Mouse (Mus musculus) midbrain, embryonic 14.5 days (tissue): ENCODE data around the gene Ifi27. TPM values are rescaled to one million over a fixed set of nuclear protein-coding genes. Genes with fewer than 3 reads are reported as not detected.
A peak's percentile ranks its signal among the peaks of the same experiment; 100 is the strongest.

Experiments used
- ATAC-seq: fragments of 200-750 bp; cut with Nextera tagmentation; 2 replicates; pipeline ENCODE4 v1.8.0; 2017; ENCODE audit warnings: moderate number of reproducible peaks, moderate library complexity; ENCODE audit not compliant: low FRiP score, low TSS enrichment
- DNase-seq: peaks from one replicate; pipeline ENCODE4 v3.0.0-alpha.2; 2015
- H3K27ac ChIP-seq: fragments of 300-500 bp; sonication (generic); replicated peaks from 2 replicates; pipeline ENCODE4 v1.5.1; 2014; ENCODE audit warnings: mild to moderate bottlenecking, low read depth, low read length, moderate library complexity
- H3K27me3 ChIP-seq: fragments of 300-500 bp; sonication (generic); 2 replicates; pipeline ENCODE4 v1.6.1; 2014; ENCODE audit warnings: low read length, control low read depth, mixed read lengths; ENCODE audit not compliant: control insufficient read depth, insufficient read depth
- H3K36me3 ChIP-seq: fragments of 300-500 bp; sonication (generic); 2 replicates; pipeline ENCODE4 v1.6.1; 2014; ENCODE audit warnings: low read length, control low read depth; ENCODE audit not compliant: control insufficient read depth, insufficient read depth
- H3K4me1 ChIP-seq: fragments of 300-500 bp; sonication (generic); 2 replicates; pipeline ENCODE4 v1.6.1; 2014; ENCODE audit warnings: mild to moderate bottlenecking, antibody characterized with exemption, low read length, control low read depth; ENCODE audit not compliant: control insufficient read depth, insufficient read depth
- H3K4me2 ChIP-seq: fragments of 300-500 bp; sonication (generic); 2 replicates; pipeline ENCODE4 v1.6.1; 2014; ENCODE audit warnings: mild to moderate bottlenecking, low read length, moderate library complexity
- H3K4me3 ChIP-seq: fragments of 300-500 bp; sonication (generic); replicated peaks from 2 replicates; pipeline ENCODE4 v1.5.1; 2014; ENCODE audit warnings: low read depth, low read length
- H3K9ac ChIP-seq: fragments of 300-500 bp; sonication (generic); replicated peaks from 2 replicates; pipeline ENCODE4 v1.6.1; 2014; ENCODE audit warnings: mild to moderate bottlenecking, low read length, moderate library complexity
- H3K9me3 ChIP-seq: fragments of 300-500 bp; sonication (generic); 2 replicates; pipeline ENCODE4 v1.6.1; 2016; ENCODE audit warnings: low read length, control low read depth, mixed read lengths; ENCODE audit not compliant: control insufficient read depth
- WGBS: fragments of 180-500 bp; shearing (Covaris S2); extraction: QIAGEN DNeasy Blood & Tissue Kit; methylation state at CpG from one replicate; pipeline ENCODE4 v1.1.7; 2014; 5-methylcytosine and 5-hydroxymethylcytosine counted together
- polyA plus RNA-seq: library from polyadenylated mRNA; unstranded; fragments of >200 nt; fragmentation: Nextera tagmentation; extraction: Ambion mirVana; gene quantifications from 2 replicates; pipeline ENCODE4 v1.2.1, GENCODE M21; 2014

Ifi27 gene
- polyA plus RNA-seq, 1 experiment from 2014 or later, result 9.4 TPM

GRCm38 (mm10) chr12:103404131-103404530, 29.9 kb upstream of the Ifi27 start:
- Histone ChIP-seq H3K9ac (no peak overlapping the region), H3K27me3 (no peaks in the 10 kb centered on the region), H3K4me2 (no peak overlapping the region), H3K36me3 (peaks cover 69% of the 10 kb centered on the region), H3K27ac (no peak overlapping the region), H3K4me1 (no peaks in the 10 kb centered on the region), H3K4me3 (no peak overlapping the region), H3K9me3 (no peaks in the 10 kb centered on the region)
- 88% methylated on average over 18 of the region's 18 CpGs for WGBS
- ATAC-seq, result no peak
- DNase-seq, result no peak

- Histone ChIP-seq H3K4me2 (no peak within 1 kb of the TSS), H3K4me1 (no peaks in the 10 kb centered on the region), H3K4me3 (no peak within 1 kb of the TSS), H3K36me3 (peaks cover 94% of the 10 kb centered on the region), H3K27ac (no peak within 1 kb of the TSS), H3K9me3 (no peaks in the 10 kb centered on the region), H3K9ac (no peak within 1 kb of the TSS), H3K27me3 (no peaks in the 10 kb centered on the region)
- ATAC-seq, result no peak
- 95% methylated on average over 4 of the region's 4 CpGs for WGBS
- DNase-seq, result no peak
Measured at GRCm38 (mm10) chr12:103407720-103408119, 26.3 kb upstream of the Ifi27 start, which contains the start of gene 9330161L09Rik. 9330161L09Rik (minus strand) TSS chr12:103407820.

GRCm38 (mm10) chr12:103408144-103408543, 25.9 kb upstream of the Ifi27 start:
- Histone ChIP-seq H3K4me1 (no peaks in the 10 kb centered on the region), H3K9me3 (no peaks in the 10 kb centered on the region), H3K27ac (no peak overlapping the region), H3K36me3 (peaks cover 94% of the 10 kb centered on the region), H3K4me3 (no peak overlapping the region), H3K9ac (no peak overlapping the region), H3K27me3 (no peaks in the 10 kb centered on the region), H3K4me2 (no peak overlapping the region)
- no peak for DNase-seq
- WGBS, result 98% methylated on average over 10 of the region's 10 CpGs
- ATAC-seq, result no peak

- 11% methylated on average over 33 of the region's 33 CpGs for WGBS
- DNase-seq, result no peak
Measured at GRCm38 (mm10) chr12:103425016-103425728, 8.8 kb upstream of the Ifi27 start.

DNA sequence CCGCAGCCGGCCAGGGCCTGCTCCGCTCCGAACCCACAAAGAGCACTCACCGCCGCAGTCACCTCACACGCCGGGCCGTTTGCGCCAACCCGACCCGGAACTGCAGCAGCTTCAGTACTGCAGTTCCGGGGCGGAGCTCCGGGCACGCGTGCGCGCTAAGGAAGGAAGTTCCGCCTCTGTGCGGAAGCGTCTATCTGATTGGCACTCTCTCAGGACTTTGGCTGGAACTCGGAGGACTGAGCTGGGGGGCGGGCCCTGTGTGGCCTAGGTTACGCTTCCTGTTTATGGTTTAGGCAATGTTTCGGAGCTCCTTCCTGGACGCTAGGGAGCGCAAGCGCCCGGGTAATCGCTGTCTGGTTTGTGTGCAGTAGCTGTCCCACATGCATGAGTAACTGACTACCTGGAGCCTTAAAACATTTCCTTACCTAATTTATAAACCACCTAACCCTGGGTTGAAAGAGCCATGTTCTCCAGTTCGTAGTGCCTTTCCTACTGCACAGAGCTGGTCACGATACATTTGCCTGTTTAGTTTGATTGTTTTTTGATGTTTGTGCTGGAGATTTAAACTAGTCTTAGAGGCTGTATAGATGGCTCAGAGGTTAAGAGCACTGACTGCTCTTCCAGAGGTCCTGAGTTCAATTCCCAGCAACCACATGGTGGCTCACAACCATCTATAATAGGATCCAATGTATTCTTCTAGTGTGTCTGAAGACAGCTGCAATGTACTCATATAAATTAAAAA, 8.1 kb upstream of the Ifi27 start, which contains the start of gene Ddx24:
TSS of gene Ddx24 (minus strand) at position 102 of the 742 bp plus-strand sequence.
- ATAC-seq, result peak; percentile 99
- H3K4me1 ChIP-seq, result peaks cover 34% of the 10 kb centered on the region
- DNase-seq, result peak; percentile 98
- no peaks in the 10 kb centered on the region for H3K27me3 ChIP-seq
- 2% methylated on average over 33 of the region's 33 CpGs for WGBS
- peak within 1 kb of the TSS; percentile 93 for H3K4me2 ChIP-seq
- H3K36me3 ChIP-seq, result peaks cover 19% of the 10 kb centered on the region
- peak within 1 kb of the TSS; percentile 89 for H3K9ac ChIP-seq
- no peaks in the 10 kb centered on the region for H3K9me3 ChIP-seq
- peak within 1 kb of the TSS; percentile 90 for H3K4me3 ChIP-seq
- peak within 1 kb of the TSS; percentile 63 for H3K27ac ChIP-seq

More at GRCm38 (mm10) chr12:103425016-103425728, 8.8 kb upstream of the Ifi27 start:
- H3K4me3 ChIP-seq, result peak overlapping the region; percentile 90
- peaks cover 34% of the 10 kb centered on the region for H3K4me1 ChIP-seq
- H3K9me3 ChIP-seq, result no peaks in the 10 kb centered on the region
- peaks cover 21% of the 10 kb centered on the region for H3K36me3 ChIP-seq
- no peaks in the 10 kb centered on the region for H3K27me3 ChIP-seq
- H3K9ac ChIP-seq, result peak overlapping the region; percentile 89
- H3K4me2 ChIP-seq, result peak overlapping the region; percentile 93
- H3K27ac ChIP-seq, result peak overlapping the region; percentile 63
- no peak; the same call in 1 of the 2 replicates for ATAC-seq

- no peak overlapping the region for H3K4me2 ChIP-seq
- no peaks in the 10 kb centered on the region for H3K9me3 ChIP-seq
- WGBS, result 94% methylated on average over 7 of the region's 7 CpGs
- peaks cover 27% of the 10 kb centered on the region for H3K4me1 ChIP-seq
- H3K27ac ChIP-seq, result no peak overlapping the region
- peaks cover 17% of the 10 kb centered on the region for H3K36me3 ChIP-seq
- no peak for ATAC-seq
- H3K4me3 ChIP-seq, result no peak overlapping the region
- DNase-seq, result no peak
- no peaks in the 10 kb centered on the region for H3K27me3 ChIP-seq
- no peak overlapping the region for H3K9ac ChIP-seq
Measured at GRCm38 (mm10) chr12:103426710-103427109, 7.3 kb upstream of the Ifi27 start.

- no peak for ATAC-seq
Measured at GRCm38 (mm10) chr12:103433430-103433829, 581 bp upstream of the Ifi27 start.

DNA sequence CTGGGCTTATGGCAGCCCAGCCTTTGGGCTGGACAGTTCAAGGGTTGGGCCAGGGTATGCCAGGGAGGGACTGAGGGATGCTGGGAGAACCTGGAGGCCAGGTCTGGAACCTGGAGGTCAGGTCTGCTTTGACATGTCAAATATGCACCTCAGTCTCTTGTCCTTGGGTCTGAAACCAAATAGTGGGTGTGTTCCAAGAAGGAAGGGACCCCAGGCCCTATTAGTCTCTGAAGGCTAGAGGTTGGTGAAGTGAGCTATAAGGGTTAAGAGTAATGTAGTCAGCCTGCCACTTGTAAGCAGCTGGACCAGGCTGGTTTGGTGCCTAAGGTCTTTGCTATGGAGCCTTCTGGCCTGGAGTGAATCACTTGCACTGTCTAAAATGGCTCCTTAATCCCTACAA, 850 bp downstream of the Ifi27 start:
- Histone ChIP-seq H3K9ac (no peak overlapping the region), H3K9me3 (no peaks in the 10 kb centered on the region), H3K27me3 (no peaks in the 10 kb centered on the region), H3K27ac (no peak overlapping the region), H3K4me3 (no peak overlapping the region), H3K4me1 (no peaks in the 10 kb centered on the region), H3K4me2 (no peak overlapping the region), H3K36me3 (no peaks in the 10 kb centered on the region)
- no peak for DNase-seq
- no peak for ATAC-seq

More at GRCm38 (mm10) chr12:103433430-103433829, 581 bp upstream of the Ifi27 start:
- WGBS, result 83% methylated on average over 2 of the region's 2 CpGs
- no peak for DNase-seq
- no peak overlapping the region for H3K4me2 ChIP-seq
- H3K9me3 ChIP-seq, result no peaks in the 10 kb centered on the region
- H3K27me3 ChIP-seq, result no peaks in the 10 kb centered on the region
- no peaks in the 10 kb centered on the region for H3K36me3 ChIP-seq
- no peaks in the 10 kb centered on the region for H3K4me1 ChIP-seq
- no peak overlapping the region for H3K9ac ChIP-seq
- H3K4me3 ChIP-seq, result no peak overlapping the region
- H3K27ac ChIP-seq, result no peak overlapping the region
